Mouse (Mus musculus) cerebellum, adult (tissue): ENCODE data around the gene Rusc2.

ENCODE experiments used
- ATAC-seq: cut with Nextera tagmentation; 2 replicates; pipeline ENCODE4 v1.9.2; 2017; ENCODE audit warnings: mild to moderate bottlenecking, moderate library complexity, mixed read lengths; ENCODE audit not compliant: insufficient number of reproducible peaks, low FRiP score, low TSS enrichment

Rusc2 gene

GRCm38 (mm10) chr4:43381408-43382154 lies at the start of gene Rusc2:
Rusc2 (plus strand) TSS chr4:43381979.
- peak; percentile 86 for ATAC-seq

DNA sequence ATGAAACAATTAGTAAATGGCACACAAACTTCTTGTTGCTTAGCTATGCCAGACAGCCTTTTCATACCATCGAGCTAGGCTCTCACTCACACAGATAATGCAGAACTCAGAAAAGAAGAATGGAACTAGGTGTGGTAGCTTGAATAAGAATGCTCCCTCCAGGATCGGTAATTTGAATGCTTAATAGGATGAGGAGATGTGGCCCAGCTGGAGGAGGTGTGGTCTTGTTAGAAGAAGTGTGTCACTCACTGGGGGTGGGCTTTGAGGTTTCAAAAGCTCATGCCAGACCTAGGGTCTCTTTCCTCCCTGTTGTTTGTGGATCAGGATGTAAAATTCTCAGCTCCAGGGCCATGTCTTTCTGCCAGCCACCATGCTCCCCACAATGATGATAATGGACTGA lies 47.0 kb upstream of the Rusc2 start:
- ATAC-seq: no peak

- ATAC-seq: no peak
Observed at GRCm38 (mm10) chr4:43336176-43336575, 45.6 kb upstream of the Rusc2 start.

DNA sequence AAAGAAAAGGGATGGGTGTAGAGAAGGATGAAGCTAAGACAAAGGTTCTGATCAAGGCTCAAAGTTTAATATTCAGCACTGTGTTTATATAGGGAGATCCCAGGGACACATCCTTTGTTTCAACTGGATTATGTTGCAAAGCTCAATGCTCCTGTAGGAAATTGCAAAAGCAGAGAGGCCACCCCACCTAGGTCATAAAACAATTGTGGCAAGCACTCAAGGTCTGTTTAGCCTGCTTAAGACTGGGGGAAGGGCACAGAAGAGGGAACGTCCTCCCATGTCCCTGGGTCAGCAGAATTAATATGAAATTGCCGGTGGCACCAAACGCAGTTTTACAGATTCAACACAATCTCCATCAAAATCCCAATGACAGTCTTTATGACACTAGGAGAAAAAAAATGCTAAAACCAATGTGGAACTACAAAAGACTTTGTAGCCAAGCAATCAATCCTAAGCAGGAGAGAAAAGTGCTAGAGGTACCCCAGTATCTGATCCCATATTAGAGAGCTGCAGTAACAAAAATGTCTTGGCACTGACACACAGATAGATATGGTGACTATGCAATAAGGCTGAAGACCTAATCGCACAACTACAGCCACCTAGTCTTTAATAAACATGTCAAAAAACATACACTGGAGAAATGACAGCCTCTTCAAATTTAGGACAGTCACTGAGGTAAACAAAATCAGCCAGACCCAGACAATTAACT lies 41.5 kb upstream of the Rusc2 start:
- no peak for ATAC-seq

GRCm38 (mm10) chr4:43341276-43341891 lies 40.4 kb upstream of the Rusc2 start:
- no peak for ATAC-seq

DNA sequence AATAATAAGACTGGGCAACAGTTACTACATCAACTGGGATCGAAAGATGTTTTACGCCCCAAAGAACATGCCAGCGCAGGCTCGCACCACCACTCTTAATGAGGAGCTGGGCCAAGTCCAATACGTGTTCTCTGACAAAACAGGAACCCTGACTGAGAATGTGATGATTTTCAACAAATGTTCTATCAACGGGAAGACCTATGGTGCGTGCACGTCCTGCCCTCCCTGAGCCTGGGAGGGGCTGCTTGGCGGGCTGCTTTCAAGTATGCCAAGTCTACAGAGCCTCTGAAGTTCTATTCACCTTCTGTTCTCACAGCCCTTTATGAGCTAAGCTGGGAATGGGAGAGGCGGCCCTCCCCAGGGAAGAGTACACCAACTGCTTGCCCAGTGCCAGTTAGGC lies 39.3 kb upstream of the Rusc2 start:
- ATAC-seq: no peak

GRCm38 (mm10) chr4:43344932-43345331 lies 36.8 kb upstream of the Rusc2 start:
- no peak for ATAC-seq

DNA sequence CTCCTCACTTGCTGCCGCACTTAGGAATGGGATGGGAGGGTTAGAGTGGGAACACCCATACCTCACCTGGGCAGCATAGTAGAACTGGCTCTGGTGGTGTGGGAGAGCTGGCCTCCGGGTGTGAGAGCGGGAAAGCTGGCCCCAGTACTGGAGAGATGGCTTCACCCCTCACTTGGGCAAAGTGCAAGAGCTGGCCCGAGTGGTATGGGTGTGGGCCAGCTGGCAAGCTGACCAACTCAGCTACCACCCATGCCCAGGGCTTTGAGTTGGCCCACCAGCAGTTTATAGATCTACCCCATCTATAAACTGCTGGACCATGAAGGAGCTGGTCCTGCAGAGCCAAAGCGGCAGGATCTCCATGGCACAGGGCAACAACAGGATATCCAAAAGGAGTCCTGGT lies 32.6 kb upstream of the Rusc2 start:
- ATAC-seq: no peak

- no peak for ATAC-seq
Observed at GRCm38 (mm10) chr4:43350038-43350560, 31.7 kb upstream of the Rusc2 start.

GRCm38 (mm10) chr4:43353662-43354061 lies 28.1 kb upstream of the Rusc2 start:
- ATAC-seq: no peak

GRCm38 (mm10) chr4:43364914-43365560 lies 16.7 kb upstream of the Rusc2 start:
- no peak for ATAC-seq

DNA sequence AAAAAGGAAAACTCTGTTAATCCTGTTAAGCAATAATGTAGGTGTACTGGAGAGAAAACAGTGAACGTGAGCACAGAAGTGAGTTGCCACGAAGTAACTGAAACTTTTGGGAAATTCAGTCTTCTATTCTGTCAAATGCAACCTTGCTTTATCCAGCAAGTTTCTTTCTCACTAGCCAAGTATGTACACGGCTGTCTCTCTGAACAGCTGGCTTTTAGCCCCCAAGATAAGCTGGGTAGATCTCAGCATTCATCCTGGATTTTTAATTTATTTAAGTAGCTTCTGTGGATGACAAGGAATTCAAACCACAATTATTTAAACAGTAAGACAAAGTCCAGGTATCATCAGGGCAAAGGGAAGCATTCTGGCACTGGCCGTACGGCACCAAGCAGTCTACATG lies 14.5 kb upstream of the Rusc2 start:
- ATAC-seq: no peak

DNA sequence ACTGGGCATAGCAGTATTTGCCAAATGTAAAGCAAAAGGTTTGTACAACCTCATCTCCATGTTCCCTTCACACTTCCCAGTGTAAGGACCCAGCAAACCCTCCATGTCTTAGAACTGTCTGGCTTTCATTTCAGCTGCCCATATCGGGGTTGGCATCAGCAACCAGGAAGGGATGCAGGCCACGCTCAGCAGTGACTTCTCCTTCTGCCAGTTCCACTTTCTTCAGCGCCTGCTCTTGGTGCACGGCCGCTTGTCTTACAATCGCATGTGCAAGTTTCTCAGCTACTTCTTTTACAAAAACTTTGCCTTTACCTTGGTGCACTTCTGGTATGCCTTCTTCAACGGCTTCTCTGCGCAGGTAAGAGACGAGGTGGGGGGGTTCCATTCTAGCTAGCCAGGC lies 14.0 kb upstream of the Rusc2 start:
- no peak for ATAC-seq

GRCm38 (mm10) chr4:43371406-43371805 lies 10.4 kb upstream of the Rusc2 start:
- no peak for ATAC-seq

DNA sequence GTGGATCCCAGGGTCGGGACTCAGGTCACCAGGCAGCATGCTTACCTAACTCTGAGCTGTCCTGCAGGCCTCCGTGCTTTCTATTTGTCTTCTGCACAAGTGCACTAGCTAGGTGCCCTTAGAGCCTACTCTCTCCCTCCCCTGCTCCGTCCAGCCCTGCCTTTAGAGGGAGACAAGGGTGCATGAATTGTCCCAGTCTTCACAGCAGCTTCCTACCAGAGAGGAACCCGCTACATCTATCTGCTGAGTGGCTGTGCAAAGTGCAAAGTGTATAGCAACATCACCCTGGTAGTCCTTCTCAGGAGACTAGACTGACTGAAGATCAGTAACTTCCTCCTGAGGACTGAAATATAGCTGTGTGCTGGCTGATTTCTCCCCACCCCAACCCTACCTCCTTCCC lies 9.6 kb upstream of the Rusc2 start:
- ATAC-seq: no peak

DNA sequence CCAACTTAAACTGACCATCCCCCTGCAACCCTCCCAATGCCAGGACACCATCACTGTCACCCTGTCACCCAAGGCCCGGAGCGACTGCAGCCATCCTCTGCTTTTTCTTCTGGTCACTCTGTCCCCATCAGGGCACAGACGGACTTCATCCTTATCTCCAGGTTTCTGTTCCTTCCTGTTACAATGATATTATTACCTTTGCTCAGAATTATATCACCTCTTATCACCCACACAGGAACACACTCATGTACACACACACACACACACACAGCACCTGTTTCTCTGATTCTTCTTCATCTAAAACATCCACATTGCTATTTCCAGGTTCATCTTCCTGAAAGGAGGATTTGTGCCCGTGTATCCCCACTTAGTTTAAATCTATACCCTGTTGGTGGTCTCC lies 7.5 kb upstream of the Rusc2 start:
- no peak for ATAC-seq

DNA sequence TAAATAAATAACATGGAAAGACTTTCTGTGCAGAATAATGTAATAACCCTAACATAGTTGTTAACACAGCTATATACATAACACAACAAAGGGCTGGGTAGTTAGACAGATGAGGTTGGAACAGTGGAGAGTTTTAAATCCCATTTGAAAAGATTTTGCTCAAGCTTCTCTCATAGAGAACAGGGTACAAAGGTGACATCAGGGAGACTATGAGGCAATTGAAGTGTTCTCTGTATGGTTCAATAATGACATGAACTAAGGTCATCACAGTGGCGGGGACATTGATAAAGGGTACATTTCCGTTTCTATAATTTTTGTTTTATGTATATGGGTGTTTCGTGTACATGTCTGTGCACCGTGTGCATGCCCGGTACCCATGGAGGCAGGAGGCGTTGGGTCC lies 2.2 kb upstream of the Rusc2 start:
- ATAC-seq: no peak

DNA sequence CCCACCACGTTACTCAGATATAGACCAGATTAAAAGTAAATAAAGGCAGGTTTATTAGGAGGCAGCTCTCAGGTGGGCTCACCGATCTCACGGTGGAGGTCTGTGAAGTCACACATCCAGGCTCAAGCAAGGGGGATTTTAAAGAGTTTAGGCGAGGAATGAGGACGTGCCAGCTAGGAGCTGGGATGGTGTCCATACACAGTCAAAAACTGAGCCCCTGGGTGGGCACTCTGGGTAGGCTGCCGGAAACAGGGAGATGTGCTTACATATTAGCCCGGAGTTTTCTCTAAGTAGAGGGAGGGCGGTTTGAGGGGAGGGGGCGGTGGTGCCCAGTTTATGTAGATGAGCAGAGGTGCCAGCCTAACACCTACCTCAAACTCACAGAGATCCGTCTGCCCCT lies 828 bp upstream of the Rusc2 start:
- no peak for ATAC-seq

GRCm38 (mm10) chr4:43382155-43383020 lies 609 bp downstream of the Rusc2 start:
- ATAC-seq: peak; percentile 54; the same call in 1 of the 2 replicates
